Mouse (Mus musculus) adrenal gland, adult (tissue): ENCODE measurements at regions not wholly inside any gene's neighbourhood (a gene's known extent, or its start where the extent isn't known, plus 50 kb on each side); places are given as distances from the start of the nearest gene placed in this dataset.
A peak's percentile ranks its signal among the peaks of the same experiment; 100 is the strongest.

ENCODE experiments used
- DNase-seq, 2 experiments: peaks; one replicate each; pipeline ENCODE4 v3.0.0; 2022 to 2023; ENCODE audit warnings: low spot score in 1 of 2; ENCODE audit not compliant: inconsistent age in 2 of 2

DNA sequence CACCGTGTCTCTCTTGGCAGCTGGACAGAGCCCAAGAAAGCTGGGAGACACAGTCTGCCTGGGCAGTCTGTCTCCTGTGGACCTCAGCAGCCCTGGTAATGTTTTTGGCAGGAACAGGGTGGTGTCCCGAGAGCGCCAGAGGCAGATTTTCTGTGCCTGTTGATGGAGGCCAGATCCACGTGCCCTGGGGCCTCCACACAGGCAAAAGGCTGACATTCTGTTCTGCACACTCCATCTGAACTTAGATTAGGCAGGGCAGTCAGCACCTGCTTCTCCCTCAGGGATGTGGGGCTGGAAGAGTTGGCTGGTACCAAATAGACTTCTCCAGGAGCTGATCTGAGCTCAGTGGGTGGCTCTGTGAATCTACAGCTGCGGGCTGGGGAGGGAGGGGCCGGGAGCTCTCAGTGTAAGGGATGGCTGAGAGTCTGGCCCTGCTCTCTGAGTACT, 83.8 kb downstream of the Gadd45g start:
- DNase-seq, result peak; percentile 58 to 71

DNA sequence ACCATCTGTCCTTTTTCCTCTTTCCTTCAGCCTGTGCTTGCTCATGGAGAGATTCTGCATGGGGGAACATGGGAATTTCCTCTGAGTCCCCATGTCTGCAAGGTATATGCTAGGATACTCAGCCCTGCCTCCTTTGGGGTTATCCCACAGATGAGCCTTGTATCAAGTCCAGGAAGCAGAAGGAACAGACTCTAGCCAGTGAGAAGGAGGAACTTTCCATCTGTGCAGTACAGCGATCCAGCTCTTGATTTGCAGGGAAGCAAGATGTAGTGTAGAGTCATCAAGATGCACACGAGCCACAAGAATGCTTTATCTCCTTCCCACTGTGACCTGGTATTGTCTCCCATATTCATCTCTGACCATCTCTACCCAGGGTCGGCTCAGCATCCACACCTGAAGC, 84.5 kb downstream of the Gadd45g start:
- DNase-seq, result no peak

DNA sequence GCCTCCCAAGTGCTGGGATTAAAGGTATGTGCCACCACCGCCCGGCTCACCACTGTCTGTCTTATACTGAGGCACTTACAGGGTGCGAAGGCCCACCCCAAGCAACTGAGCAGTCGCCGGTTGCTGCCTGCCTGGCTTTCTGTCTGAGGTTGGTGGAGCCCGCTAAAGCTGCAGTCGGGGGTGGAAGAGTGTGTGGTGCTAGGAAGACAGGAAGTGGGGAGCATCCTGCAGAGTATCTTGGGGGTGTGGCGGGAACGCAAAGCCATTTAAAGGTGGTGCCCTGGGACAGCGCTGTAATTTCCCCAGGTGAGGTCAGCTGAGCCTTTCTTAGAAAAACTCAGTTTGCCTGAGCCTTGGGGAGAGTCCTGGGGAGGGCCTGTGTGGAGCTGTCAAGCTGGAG, 89.3 kb downstream of the Gadd45g start:
- DNase-seq, result no peak

DNA sequence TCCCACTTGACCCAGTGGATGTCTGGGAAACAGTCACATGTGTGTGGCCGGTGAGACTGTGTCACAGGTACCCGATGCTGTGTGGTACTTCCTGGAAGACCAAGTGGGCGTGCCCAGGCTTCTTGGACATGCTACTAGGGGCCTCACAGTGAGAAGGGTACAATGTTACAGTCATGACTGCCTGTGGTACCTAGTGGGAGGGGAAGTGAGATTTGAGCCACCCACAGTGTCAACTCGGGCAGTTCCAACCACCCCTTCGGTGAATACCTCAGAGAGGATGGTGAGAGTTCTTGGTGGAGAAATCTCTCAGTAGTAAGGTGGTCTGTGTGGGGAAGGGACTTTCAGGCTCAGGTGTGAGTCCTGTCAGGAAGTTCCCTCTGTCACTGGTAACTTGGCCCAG, 90.0 kb downstream of the Gadd45g start:
- DNase-seq, result no peak

DNA sequence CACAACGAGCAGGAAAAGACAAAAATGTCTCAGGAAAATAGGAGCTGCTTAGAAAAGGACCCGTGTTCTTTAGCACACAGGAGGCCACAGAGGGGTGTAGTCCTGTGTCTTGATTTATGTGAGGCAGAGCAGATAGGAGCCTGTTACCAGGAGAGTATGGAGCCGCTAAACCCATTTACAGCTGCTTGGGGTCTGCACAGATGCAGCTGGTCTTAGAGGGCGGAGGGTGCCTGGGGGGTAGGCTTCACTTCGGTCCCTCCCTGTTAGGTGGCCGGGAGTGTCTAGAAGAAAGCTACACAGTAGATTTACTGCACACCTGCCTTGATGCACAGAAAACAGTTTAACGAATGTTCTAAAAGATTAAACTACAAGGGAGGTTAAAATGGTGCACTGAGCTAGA, 91.4 kb downstream of the Gadd45g start:
- DNase-seq, result no peak

DNA sequence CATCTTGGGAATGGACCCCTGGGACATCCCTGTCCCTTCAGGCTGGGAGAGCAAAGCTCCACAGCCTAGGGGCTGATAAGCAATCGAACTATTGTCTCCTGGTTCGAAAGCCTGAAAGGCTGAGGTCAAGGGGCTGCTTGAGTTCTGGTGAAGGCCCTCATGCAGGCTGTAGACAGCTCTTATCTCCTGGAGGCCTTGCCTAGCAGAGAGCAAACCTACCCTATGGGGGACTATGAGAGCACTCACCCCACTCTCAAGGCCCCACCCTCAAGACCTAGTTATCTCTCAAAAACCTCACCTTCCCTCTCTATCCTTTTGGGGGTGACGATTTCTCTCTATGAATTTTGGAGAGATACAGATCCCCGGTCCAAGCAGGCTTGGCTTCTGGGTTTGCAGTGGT, 92.8 kb downstream of the Gadd45g start:
- no peak for DNase-seq

DNA sequence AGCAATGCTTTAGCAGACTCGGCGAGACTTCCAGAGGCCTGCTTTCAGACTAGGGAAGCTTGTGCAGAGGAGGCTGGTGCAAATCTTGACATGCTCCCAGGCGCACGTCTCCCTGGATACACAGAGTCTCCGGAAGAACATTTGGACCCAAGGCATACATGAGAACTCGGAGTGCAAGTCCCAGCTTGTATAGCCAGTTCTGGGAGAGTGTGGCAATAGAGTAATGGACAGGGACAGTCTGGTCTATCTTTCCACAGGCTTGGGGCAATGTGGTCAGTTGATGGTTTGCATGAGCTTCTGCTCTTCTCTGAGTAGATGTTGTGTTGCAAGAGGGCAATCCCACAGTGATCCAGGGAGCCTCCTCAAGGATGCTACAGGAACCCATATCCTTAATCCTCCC, 93.2 kb downstream of the Gadd45g start:
- DNase-seq, result no peak

DNA sequence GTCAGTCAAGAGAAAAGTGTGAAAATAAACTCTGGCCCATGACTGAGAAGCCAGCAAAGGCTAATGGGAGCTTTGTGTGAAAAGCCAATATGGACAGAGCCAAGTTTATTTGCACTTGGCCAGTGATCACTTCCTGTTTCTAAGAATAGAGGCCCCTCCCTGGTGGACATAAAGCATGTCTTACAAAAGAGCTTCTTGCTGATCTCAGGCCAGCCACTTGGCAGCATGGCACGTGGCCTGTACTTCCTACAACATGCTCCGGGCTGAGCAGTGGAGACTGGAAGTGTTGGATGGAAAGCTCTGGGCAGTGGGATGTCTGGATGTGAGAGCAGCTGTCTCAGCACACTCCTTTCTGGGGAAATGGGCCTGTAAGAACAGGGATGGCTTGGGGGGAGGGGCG, 99.7 kb downstream of the Gadd45g start:
- DNase-seq, result peak; percentile 46 to 80

DNA sequence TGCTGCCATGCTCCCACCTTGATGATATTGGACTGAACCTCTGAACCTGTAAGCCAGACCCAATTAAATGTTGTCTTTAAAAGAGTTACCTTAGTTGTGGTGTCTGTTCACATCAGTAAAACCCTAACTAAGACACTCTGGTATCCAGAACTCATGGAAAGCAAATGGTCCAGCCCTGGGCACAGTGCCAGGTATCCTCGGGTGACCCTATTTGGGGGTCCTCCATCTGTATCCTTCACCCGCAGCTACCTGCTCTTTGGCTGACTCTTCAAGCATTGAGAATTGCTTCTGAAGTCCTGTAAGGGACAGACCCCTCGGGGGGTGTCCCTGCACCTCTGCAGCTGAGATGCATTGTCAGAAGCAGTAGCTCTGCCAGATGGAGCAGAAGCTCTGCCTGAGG, 102.4 kb downstream of the Gadd45g start:
- no peak for DNase-seq

DNA sequence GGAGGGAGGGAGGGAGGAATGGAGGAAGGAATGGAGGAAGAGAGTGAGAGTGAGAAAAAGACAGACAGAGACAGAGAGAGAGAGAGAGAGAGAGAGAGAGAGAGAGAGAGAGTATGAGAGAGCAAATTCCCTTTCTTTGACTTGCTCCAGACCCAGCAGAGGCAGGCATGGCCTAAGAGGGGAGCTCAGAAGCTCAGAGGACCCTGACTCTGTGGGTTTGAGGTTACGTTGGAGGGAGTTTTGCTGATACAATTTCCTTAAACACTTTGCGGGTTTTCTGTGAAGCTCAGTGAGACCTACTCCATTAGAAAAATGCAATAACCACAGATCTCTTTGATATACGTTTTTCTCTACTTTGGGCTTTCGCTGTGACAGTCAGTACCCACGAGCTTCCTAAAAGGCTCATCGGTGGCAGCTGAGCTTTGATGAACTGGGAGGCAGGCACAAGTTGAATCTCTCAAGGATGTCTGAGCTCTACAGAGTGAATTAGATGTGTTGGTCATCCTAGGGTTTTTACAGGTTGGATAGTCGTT, 105.1 kb downstream of the Gadd45g start:
- no peak for DNase-seq

DNA sequence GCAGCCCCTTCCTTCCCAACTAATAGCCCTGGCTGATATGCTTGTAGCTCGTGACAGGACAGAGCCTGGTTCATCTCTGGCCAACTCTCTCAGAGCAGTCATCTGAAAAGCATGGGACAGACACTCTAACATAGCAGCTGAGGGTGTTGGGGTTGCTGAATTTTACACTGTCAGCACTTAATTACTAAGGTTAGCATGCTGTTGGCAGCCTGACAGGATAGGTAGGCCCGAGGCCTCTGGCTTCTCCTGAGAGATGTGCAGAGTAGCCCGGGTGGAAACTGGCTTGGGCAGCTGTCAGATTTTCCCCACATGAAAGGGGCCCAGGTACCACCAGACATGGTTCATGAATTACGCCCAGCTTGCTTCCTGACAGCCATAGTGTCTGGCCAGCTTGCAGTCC, 106.6 kb downstream of the Gadd45g start:
- DNase-seq, result no peak

DNA sequence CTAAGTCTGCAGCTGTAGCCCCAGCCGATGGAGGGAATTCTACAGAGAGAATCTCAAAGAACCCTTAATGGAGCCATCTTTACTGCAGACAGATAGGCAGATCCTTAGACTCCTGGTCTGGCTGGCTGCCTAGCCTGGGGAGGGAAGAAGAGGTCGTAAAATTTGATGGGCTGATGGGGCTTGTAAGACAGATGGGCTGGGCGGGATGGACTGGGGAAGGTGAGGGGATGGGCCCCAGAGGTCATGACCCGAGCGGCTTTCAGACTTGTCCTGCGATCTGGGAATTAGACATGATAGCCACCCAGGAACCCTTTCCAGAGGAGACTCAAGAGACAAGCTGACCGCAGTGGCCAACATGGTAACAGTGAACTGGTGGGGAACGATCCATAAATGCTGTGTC, 107.1 kb downstream of the Gadd45g start:
- no peak for DNase-seq

DNA sequence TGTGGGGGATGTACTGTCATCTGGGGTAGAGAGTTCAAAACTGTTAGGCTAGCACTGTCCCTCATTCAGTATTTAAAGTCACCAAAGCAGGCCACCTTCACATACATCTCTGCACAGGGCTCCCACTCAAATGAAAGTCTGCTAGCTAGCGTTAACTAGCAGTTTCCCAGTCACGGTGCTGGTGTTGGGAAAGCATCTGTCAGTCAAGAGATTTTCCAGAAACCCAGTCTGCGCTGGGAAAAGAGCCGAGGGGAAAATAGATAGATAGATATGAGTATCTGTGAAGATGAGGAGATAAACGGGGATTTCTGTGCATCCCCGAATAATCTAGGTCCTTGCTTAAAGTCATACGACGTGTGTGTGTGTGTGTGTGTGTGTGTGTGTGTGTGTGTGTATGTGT, 110.6 kb downstream of the Gadd45g start:
- no peak for DNase-seq

DNA sequence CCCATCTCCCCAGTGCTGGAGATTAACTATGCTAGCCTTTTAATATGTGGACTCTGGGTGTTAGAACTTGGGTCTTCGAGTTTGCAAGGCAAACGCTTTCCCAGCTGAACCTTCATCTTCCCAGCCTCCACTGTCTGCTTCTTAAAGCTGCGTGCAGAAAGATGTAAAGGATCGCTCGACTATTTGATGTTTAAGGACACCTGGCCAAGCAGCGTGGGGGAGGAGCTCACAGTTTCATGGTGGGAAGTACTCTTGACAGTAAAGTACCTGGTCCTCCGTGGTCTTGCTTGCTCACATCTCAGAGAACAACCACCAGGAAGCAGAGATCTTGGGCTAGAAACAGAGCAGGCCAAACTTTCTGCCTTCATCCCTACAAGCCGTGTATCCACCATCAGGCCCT, 113.1 kb downstream of the Gadd45g start:
- DNase-seq, result no peak

DNA sequence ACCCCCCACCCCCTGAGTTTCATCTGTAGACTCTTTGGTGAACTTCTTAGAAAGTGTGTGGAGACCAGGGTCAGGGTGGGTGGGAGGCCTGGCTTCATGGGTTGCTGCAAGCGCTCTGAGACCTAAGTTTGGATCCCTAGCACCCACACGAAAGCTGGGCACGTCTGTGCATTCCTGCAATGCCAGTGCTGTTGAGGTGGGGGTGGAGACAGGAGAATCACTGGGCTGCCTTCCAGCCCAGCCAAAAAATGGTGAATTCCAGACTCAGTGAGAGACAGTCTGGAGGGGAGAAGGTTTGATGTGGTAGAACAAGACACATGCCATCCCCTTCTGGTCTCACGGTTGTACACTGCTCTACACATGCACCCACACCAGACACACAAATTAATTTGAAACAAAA, 113.8 kb downstream of the Gadd45g start:
- no peak for DNase-seq

DNA sequence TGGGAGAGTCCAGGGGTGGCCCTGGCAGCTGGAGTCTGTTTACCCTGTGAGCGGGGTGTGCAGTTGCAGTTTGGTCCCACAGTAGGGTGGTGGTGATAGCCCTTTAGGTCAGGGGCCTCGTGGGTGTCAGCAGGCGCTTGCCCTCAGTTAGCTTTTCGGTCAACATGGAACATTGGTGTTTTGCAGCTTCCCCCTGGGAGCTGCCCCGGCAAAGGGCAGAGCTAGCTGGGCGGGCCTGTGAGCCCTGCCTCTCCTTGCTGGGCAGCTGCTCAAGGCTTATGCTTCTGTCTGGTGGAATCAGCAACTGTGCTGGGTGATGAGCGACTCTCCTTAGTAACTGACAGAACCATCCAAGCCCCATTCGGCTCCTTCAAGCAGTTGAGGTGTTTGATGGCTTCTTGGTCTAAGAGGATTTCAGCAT, 115.7 kb downstream of the Gadd45g start:
- peak; percentile 43 to 75 for DNase-seq

DNA sequence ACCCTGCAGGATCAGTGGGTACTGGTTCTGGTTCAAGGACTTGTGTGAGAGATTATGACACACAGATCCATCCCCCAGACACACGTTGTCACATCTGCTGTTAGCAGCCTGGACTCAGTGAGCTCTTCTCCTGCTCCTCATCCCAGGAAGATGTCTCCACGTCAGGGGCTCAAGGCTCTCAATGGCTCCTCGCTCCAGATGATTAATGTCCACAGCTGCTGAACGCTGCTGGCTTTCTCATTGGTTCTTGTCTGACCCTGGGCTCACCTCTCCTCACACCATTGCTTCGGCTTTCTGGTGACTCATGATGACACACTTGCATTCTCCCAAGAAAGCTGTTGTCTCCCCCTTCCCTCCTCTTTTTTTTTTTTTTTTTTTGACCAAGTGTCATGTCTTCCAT, 116.2 kb downstream of the Gadd45g start:
- DNase-seq, result peak in 1 of 2 experiments; percentile 57

DNA sequence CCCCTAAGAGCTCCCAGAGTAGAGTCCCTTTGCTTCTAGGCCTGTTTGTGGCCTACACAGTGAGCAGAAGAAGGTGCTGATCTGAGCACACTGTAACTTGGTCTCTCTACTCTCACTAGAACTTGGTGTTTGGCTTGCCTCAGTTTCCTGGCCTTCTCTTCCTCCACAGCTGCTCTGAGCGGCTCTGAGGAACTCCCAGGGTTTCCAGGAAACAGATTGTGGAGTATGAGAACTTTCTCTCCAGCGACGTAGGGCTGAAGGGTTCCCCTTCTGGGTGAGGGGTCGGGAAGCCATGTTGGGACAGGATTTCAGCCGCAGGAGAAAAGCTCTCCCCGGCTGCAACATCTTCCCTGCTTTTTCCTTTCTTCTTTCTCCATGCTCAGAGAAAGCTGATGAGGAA, 117.5 kb downstream of the Gadd45g start:
- no peak for DNase-seq

DNA sequence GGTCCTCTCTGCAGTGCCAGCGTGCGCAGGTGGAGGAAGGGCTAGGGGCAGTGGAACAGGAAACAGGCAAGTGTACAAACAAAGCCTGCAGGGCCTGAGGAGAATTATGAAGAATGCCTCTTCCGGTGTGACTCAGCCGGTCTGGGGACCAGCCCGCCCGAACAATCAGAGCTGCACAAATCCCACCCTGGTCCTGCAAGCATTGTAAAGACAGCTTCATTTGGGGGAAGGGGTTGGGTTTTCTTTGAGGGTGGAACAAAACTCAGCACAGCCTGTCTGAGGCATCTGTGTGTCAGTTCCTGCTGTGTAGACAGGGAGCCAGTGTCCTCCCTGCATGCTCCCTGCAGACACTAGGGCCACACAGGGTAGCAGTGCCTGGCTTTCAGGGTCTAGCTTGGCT, 117.9 kb downstream of the Gadd45g start:
- DNase-seq, result peak in 1 of 2 experiments; percentile 60

DNA sequence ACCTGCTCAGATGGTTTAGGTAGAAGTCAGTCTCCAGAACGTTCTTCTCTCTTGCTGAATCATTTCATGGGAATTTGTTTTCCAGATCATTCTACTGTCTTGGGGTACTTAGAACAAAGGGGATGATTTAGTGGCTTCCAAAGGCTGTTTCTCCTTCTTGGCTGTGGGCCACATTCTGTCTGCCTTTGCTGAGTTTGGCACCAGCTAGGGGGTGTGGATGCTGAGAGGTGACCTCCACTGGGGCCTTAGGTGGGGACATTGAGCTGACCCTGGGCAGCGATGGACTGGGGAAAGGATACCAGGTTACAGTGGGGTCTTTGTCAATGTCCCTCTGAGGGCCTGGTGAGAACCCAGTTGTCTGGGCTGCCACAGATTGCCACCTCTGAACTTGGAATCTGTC, 118.4 kb downstream of the Gadd45g start:
- peak in 1 of 2 experiments; percentile 36 for DNase-seq

DNA sequence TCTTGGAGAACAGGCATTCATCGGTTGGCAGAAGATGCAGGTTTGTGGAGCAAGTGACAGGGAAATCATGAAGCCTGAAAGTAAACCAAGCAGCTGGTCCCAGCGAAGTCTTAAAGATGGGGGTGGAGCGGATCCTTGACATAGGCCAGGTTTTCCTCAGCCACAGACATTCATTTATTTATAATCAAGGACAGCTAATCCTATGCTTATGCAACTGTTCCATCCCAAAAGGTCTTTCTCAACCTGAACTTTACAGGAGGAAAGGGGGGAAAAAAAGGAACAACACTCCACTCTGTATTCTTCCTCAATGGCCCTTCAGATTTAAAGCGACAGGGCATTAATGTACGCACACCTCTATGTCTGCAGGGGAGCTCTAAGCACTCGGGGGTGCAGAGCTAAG, 121.6 kb downstream of the Gadd45g start:
- DNase-seq, result peak in 1 of 2 experiments; percentile 54

DNA sequence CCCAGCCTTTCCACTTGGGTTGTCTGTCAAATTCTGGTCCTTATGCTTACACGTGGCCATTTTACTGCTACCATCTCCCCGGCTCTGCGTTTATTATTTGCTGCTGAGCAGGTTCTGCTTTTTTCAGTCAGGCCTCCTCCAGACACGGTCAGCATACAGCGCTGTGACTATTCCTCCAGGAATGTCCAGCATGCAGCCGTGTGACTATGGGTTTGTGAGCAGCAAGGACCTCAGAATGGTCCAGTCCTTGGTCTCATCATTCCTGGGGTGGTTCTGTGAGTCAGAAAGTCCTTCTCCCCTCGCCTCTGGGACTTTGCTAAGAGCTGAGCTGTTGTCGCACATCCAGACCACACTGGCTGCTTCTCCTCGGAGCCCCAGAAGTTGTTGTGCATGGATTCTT, 122.3 kb downstream of the Gadd45g start:
- DNase-seq, result peak; percentile 44 to 70

DNA sequence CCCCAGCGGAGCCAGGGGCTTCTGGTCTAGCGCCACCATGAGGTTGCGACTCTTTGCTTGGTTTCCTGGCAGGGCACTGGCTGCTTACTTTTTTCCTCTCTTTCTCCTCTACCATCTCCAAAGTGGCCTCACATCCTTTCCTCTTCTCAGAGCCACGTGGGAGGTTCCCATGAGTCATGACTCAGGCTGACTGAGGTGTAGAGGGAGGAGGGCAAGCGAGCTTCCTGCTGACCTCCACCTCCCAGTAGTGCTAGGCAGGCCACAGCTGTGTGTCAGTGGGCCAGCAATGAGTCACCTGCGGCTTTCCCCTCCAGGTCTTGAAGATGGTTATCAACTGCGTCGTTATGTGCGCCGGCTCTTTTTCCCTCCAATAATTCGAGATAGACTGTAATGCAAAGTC, 123.6 kb downstream of the Gadd45g start:
- peak; percentile 73 to 84 for DNase-seq
